Comparison of ENCODE assay signal across 18 mouse cellular contexts in the genomic region with DNA sequence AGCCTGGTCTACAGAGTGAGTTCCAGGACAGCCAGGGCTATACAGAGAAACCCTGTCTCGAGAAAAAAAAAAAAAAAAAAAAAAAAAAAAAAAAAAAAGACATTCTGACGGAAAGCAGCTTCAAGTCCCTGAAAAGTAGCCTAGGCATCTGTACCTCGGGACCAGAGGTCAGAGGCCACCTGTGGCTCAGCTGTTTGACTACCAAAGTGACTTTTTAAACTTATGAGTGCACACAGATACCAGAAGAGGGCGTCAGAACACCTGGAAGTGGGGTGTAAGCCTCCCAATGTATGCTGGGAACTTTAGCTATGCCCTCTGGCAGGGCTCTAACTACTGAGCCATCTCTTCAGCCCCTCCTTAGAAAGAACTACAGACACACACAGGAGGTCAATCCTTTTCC. TPM values are rescaled to one million over a fixed set of nuclear protein-coding genes. Genes with fewer than 3 reads are reported as not detected.
DNase-seq lines count a peak whose midpoint lies in the region; ATAC-seq and TF ChIP-seq lines count a peak whose summit lies in the region.
"Had no signal": no experiment of that assay in that cellular context is flagged by ENCODE, and none has a peak within 500 bp of the region (broad histone marks: within the 10 kb centered on the region; RNA-seq: fewer than 3 reads in every experiment).

No protein-coding gene starts in this region.

- H3K9me3 ChIP-seq in CH12.LX (replicated peaks; ENCODE audit: low read length): no peaks in the 10 kb centered on the region
- H3K9me3 ChIP-seq: G1E; heart, embryonic 15.5 days; limb, embryonic 13.5 days; neural tube, embryonic 13.5 days had no signal

- TF ChIP-seq CTCF in liver, adult 2 months (IDR thresholded peaks at IDR 0.05; ENCODE audit: low read depth, low read length): no peak
- peak; percentile 26 to 92; a peak in 2 of 4 replicates for TF ChIP-seq CTCF in CH12.LX (conservative IDR thresholded peaks at IDR 0.05 in 1 of 2, IDR thresholded peaks at IDR 0.05 in 1 of 2; ENCODE audit: low read depth in 2 of 2, low read length in 2 of 2)
- peak; percentile 21; the same call in 1 of the 2 replicates for TF ChIP-seq CTCF in small intestine, adult 2 months (IDR thresholded peaks at IDR 0.05; ENCODE audit: extremely low read depth, insufficient read length, insufficient replicate concordance, low read depth, low read length)

- no peaks in the 10 kb centered on the region for H3K27me3 ChIP-seq in liver, adult 2 months (ENCODE audit: control insufficient read depth, insufficient read depth, low read length)
- no peaks in the 10 kb centered on the region for H3K27me3 ChIP-seq in CH12.LX (replicated peaks)
- H3K27me3 ChIP-seq in small intestine, adult 2 months (ENCODE audit: control insufficient read depth, insufficient read depth, low read length): no peaks in the 10 kb centered on the region
- H3K27me3 ChIP-seq: heart, embryonic 15.5 days; limb, embryonic 13.5 days; neural tube, embryonic 13.5 days had no signal

- WGBS in liver, adult 2 months: 18% methylated on average over 4 of the region's 4 CpGs
- 18% methylated on average over 3 of the region's 4 CpGs for WGBS in small intestine, adult 2 months

- H3K79me2 ChIP-seq in liver, adult 2 months (ENCODE audit: control insufficient read depth, insufficient read depth, low read length): no peaks in the 10 kb centered on the region
- H3K79me2 ChIP-seq in CH12.LX (replicated peaks; ENCODE audit: control insufficient read depth, extremely low read depth, insufficient read depth, poor library complexity, severe bottlenecking): no peaks in the 10 kb centered on the region

- peak overlapping the region; percentile 47; the same call in 1 of the 2 replicates for H3K4me2 ChIP-seq in CH12.LX (ENCODE audit: insufficient read depth, low read depth, poor library complexity, severe bottlenecking)
- H3K4me2 ChIP-seq: heart, embryonic 15.5 days; limb, embryonic 13.5 days; neural tube, embryonic 13.5 days had no signal

- no peak for TF ChIP-seq EP300 in CH12.LX (IDR thresholded peaks at IDR 0.05; ENCODE audit: low read length)

- ATAC-seq in monocyte, adult 5-6 weeks (replicated peaks; ENCODE audit: insufficient number of reproducible peaks, low FRiP score, low TSS enrichment, poor library complexity, severe bottlenecking): no peak
- ATAC-seq: forebrain, embryonic 14.5 days had no signal

- no peak for TF ChIP-seq POLR2A in liver, adult 2 months (IDR thresholded peaks at IDR 0.05; ENCODE audit: extremely low read depth, insufficient read depth, low read length)
- peak; percentile 24; the same call in 1 of the 2 replicates for TF ChIP-seq POLR2A in CH12.LX (IDR thresholded peaks at IDR 0.05; ENCODE audit: low read depth, low read length)
- no peak for TF ChIP-seq POLR2A in small intestine, adult 2 months (IDR thresholded peaks at IDR 0.05; ENCODE audit: low read depth, low read length)

- no peaks in the 10 kb centered on the region for H3K36me3 ChIP-seq in liver, adult 2 months (ENCODE audit: control insufficient read depth, insufficient read depth, low read length)
- no peaks in the 10 kb centered on the region for H3K36me3 ChIP-seq in CH12.LX (replicated peaks in 1 of 2; ENCODE audit: control insufficient read depth in 1 of 2, insufficient read depth in 1 of 2, low read length in 1 of 2)
- no peaks in the 10 kb centered on the region for H3K36me3 ChIP-seq in small intestine, adult 2 months (ENCODE audit: control insufficient read depth, insufficient read depth, low read length)
- H3K36me3 ChIP-seq: G1E; heart, embryonic 15.5 days; limb, embryonic 13.5 days; neural tube, embryonic 13.5 days had no signal

- H3K4me1 ChIP-seq in liver, adult 2 months (ENCODE audit: control insufficient read depth, insufficient read depth, low read length): peaks cover 2% of the 10 kb centered on the region
- H3K4me1 ChIP-seq in CH12.LX (ENCODE audit: control insufficient read depth in 1 of 2, insufficient read depth in 2 of 2): peaks cover 7 to 30% of the 10 kb centered on the region in 2 experiments
- H3K4me1 ChIP-seq in small intestine, adult 2 months (ENCODE audit: control insufficient read depth, insufficient read depth, insufficient read length, low read length): peaks cover 8% of the 10 kb centered on the region; the same call in 1 of the 2 replicates
- H3K4me1 ChIP-seq: heart, embryonic 15.5 days; limb, embryonic 13.5 days; neural tube, embryonic 13.5 days had no signal

- in situ Hi-C loops in CH12.LX (cut with MboI; ENCODE audit: low pct_ligation_motif_present, low pct_unique_long_range_greater_than_20kb, low sequenced_read_pairs): no loop called here

- intact Hi-C loops in gastrocnemius, postnatal 36 days (cut with DNase I): no loop called here

- dilution Hi-C loops in CH12.LX (cut with MboI; ENCODE audit: extremely low pct_ligation_motif_present, extremely low pct_unique_long_range_greater_than_20kb, low sequenced_read_pairs): no loop called here

- TF ChIP-seq RAD21 in CH12.LX (IDR thresholded peaks at IDR 0.05; ENCODE audit: low read depth, low read length): peak; percentile 92

- no peak overlapping the region for H3K27ac ChIP-seq in liver, adult 2 months (replicated peaks; ENCODE audit: insufficient read depth, low read depth, low read length)
- H3K27ac ChIP-seq in CH12.LX (ENCODE audit: insufficient read depth, low read depth): peak overlapping the region; percentile 70
- peak overlapping the region; percentile 59; the same call in 1 of the 2 replicates for H3K27ac ChIP-seq in small intestine, adult 2 months (ENCODE audit: insufficient read depth, low read depth, low read length)
- H3K27ac ChIP-seq: heart, embryonic 15.5 days; limb, embryonic 13.5 days; neural tube, embryonic 13.5 days had no signal

- H3K4me3 ChIP-seq in liver, adult 2 months (ENCODE audit: insufficient read depth, low read depth, low read length): no peak overlapping the region
- peak overlapping the region in 1 of 3 experiments; percentile 25 for H3K4me3 ChIP-seq in CH12.LX (replicated peaks in 1 of 3; ENCODE audit: low read depth in 2 of 3, low read length in 2 of 3, poor library complexity in 1 of 3)
- H3K4me3 ChIP-seq in small intestine, adult 2 months (ENCODE audit: low read depth, low read length): no peak overlapping the region
- H3K4me3 ChIP-seq: heart, embryonic 15.5 days; limb, embryonic 13.5 days; neural tube, embryonic 13.5 days had no signal

- DNase-seq in liver, adult 2 months (ENCODE audit: extremely low read depth, low read depth, low spot score): peak; percentile 21
- no peak for DNase-seq in liver
- peak; percentile 90 for DNase-seq in CH12.LX (ENCODE audit: extremely low read depth)
- peak; percentile 56 for DNase-seq in ZHBTc4 (ENCODE audit: low read depth, low spot score)
- DNase-seq in urinary bladder, postnatal 25 days (ENCODE audit: low spot score): no peak
- DNase-seq in gastrocnemius, postnatal 36 days: no peak
- DNase-seq: adrenal gland, postnatal 25 days; cerebellum, adult 9-10 months had no signal

- H3K9ac ChIP-seq in liver, adult 2 months (ENCODE audit: low read depth, low read length): no peak overlapping the region
- no peak overlapping the region for H3K9ac ChIP-seq in CH12.LX (ENCODE audit: insufficient read depth, low read depth)
- H3K9ac ChIP-seq: heart, embryonic 15.5 days; limb, embryonic 13.5 days; neural tube, embryonic 13.5 days had no signal

TF ChIP-seq in CH12.LX, 34 proteins besides CTCF, POLR2A, EP300 and RAD21 (continues in another document):
- TF ChIP-seq IRF4 (IDR thresholded peaks at IDR 0.05; ENCODE audit: low read depth, low read length) (peak; percentile 28; the same call in 1 of the 2 replicates), ELF1 (IDR thresholded peaks at IDR 0.05; ENCODE audit: low read depth, low read length) (peak; percentile 44), CHD1 (IDR thresholded peaks at IDR 0.05; ENCODE audit: low read depth, low read length) (no peak), NELFE (IDR thresholded peaks at IDR 0.05; ENCODE audit: low read depth, low read length) (no peak), USF1 (IDR thresholded peaks at IDR 0.05; ENCODE audit: low read depth, low read length) (no peak), MAX (IDR thresholded peaks at IDR 0.05; ENCODE audit: low read length) (no peak), MYC (IDR thresholded peaks at IDR 0.05; ENCODE audit: low read depth, low read length) (no peak), MAFK (IDR thresholded peaks at IDR 0.05; ENCODE audit: insufficient replicate concordance, low read length) (no peak), E2F4 (IDR thresholded peaks at IDR 0.05; ENCODE audit: insufficient replicate concordance, low read depth, low read length) (no peak), ZC3H11A (IDR thresholded peaks at IDR 0.05; ENCODE audit: low read depth, low read length) (peak; percentile 51), SIN3A (IDR thresholded peaks at IDR 0.05; ENCODE audit: low read length) (peak; percentile 66; the same call in 1 of the 2 replicates), CHD2 (IDR thresholded peaks at IDR 0.05; ENCODE audit: low read length) (no peak), POLR2AphosphoS2 (IDR thresholded peaks at IDR 0.05; ENCODE audit: low read depth, low read length) (no peak)

RNA-seq across cellular contexts. Expression of a gene that starts 14.3 kb away (rescaled TPM):
- total RNA-seq in liver, adult 2 months (2014; rRNA removed): 1.5 and 3.0 TPM in 2 replicates
- 0.82 and 1.7 TPM in 2 replicates for polyA plus RNA-seq in liver, adult 2 months (2012; rRNA removed)
- 156 and 167 TPM in 2 replicates for total RNA-seq in CH12.LX (2012; rRNA removed)
- total RNA-seq in CH12.LX (2014; rRNA removed): 132 and 143 TPM in 2 replicates
- polyA plus RNA-seq in CH12.LX (2012; ENCODE audit: insufficient read length, low read depth): 145 and 159 TPM in 2 replicates
- polyA plus RNA-seq in small intestine, adult 2 months (2012; rRNA removed): 8.1 and 18.6 TPM in 2 replicates
- total RNA-seq in gastrocnemius, postnatal 36 days (2021): under 1 TPM; 0.37 to 0.77 TPM
- total RNA-seq in monocyte, adult 5-6 weeks (2017): 25.7 to 39.4 TPM (median 30.3 TPM) in 3 replicates

RNA-seq across cellular contexts. Expression of a gene that starts 34.3 kb away (rescaled TPM):
- 100 TPM in 2 replicates for total RNA-seq in liver, adult 2 months (2014; rRNA removed)
- 34.9 and 36.4 TPM in 2 replicates for polyA plus RNA-seq in liver, adult 2 months (2012; rRNA removed)
- total RNA-seq in CH12.LX (2012; rRNA removed) (191 and 234 TPM in 2 replicates), CH12.LX (2014; rRNA removed) (401 and 406 TPM in 2 replicates)
- 358 and 375 TPM in 2 replicates for polyA plus RNA-seq in CH12.LX (2012; ENCODE audit: insufficient read length, low read depth)
- 31.4 and 58.9 TPM in 2 replicates for polyA plus RNA-seq in small intestine, adult 2 months (2012; rRNA removed)
- 100 to 1,000 TPM; 138 to 139 TPM for total RNA-seq in gastrocnemius, postnatal 36 days (2021)
- total RNA-seq in monocyte, adult 5-6 weeks (2017): 150 to 191 TPM (median 177 TPM) in 3 replicates

RNA-seq across cellular contexts. Expression of a gene that starts 51.7 kb away (rescaled TPM):
- total RNA-seq in liver, adult 2 months (2014; rRNA removed): not detected in 2 replicates
- not detected in 2 replicates for polyA plus RNA-seq in liver, adult 2 months (2012; rRNA removed)
- total RNA-seq in CH12.LX (2012; rRNA removed): 0.47 and 0.59 TPM in 2 replicates
- 0.39 TPM in 1 of 2 replicates, not detected in the other for total RNA-seq in CH12.LX (2014; rRNA removed)
- 0.70 and 0.94 TPM in 2 replicates for polyA plus RNA-seq in CH12.LX (2012; ENCODE audit: insufficient read length, low read depth)
- 0.10 TPM in 1 of 2 replicates, not detected in the other for polyA plus RNA-seq in small intestine, adult 2 months (2012; rRNA removed)
- not detected for total RNA-seq in gastrocnemius, postnatal 36 days (2021)
- total RNA-seq in monocyte, adult 5-6 weeks (2017): 0.48 TPM in 1 of 3 replicates, not detected in the others
- total RNA-seq: adrenal gland, postnatal 25 days; midbrain, postnatal 0 days had no signal
- polyA plus RNA-seq: forebrain, embryonic 14.5 days; G1E; hindbrain, embryonic 11.5 days; intestine, embryonic 14.5 days; limb, embryonic 13.5 days; midbrain, postnatal 0 days had no signal

Comparison
In these comparisons a context has a peak if more than half of its experiments do, and no peak if none do; other contexts are left out.
1. DNase-seq: peak in liver, adult 2 months (single experiment), CH12.LX (single experiment) and ZHBTc4 (single experiment); none in liver (single experiment), urinary bladder, postnatal 25 days (single experiment) and gastrocnemius, postnatal 36 days (0 of 2).